Mouse (Mus musculus) embryo, embryonic 10.5 days (tissue): ENCODE measurements around the gene Fhad1.
A peak's percentile ranks its signal among the peaks of the same experiment; 100 is the strongest.

Experiments used
- DNase-seq: peaks from one replicate; pipeline ENCODE4 v3.0.0-alpha.2; 2015; ENCODE audit warnings: low spot score

Fhad1 gene

DNA sequence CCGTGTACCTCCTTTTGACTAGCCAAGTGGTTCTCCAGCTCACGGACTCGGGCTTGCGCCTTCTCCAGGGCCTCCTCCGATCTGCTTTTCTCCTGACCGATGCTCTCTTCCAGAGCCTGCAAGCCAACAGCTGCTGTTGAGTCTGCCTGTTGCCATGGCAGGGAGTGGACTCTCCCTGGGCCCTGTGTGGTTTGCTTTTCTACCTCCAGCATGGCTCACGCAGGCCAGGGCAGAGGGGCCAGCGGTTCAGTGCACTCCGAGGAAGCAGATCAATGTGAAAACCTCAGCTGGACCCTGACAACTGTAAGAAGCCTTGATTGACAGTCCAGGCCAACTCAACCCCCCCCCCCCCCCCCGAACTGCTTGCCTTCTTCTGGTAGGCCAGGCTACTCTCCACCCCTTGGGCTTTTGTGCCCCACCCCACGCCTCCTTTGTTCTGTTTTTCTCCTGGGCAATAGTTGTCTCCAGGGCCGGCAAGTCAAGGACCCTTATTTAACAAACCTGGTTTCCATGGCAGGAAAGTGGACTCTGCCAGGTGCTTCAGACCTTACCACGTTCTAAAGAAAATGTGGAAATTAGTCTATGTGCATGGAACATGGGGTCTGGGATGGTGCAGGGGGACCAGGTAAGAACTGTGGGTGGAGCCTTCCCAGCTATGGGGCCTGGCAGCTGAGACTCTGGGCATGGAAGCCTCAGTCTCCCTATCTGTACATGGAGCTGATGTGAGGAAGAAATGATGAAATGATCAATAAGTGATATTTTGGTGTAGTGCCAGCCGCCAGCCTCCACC lies 81.9 kb downstream of the Fhad1 start:
- peak; percentile 47 for DNase-seq

DNA sequence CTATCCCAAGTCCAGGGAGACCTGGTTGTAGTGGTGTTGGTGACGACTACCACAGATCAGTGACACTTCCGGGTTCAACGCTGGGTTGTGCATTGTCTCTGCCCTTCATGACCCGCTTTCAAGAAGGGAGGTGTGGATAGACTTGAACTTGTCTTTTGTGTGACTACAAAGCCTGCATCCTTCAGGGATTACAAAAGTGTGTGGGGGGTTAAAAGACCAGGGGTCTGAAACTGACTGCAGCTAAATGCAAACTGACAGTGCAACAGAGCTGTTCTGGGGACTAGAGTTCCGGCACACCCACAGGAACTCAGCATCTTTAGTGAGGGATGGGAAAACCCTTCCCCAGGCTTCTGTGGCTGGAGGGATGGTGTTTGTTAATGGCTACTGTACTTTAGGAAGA lies 83.4 kb downstream of the Fhad1 start:
- no peak for DNase-seq

DNA sequence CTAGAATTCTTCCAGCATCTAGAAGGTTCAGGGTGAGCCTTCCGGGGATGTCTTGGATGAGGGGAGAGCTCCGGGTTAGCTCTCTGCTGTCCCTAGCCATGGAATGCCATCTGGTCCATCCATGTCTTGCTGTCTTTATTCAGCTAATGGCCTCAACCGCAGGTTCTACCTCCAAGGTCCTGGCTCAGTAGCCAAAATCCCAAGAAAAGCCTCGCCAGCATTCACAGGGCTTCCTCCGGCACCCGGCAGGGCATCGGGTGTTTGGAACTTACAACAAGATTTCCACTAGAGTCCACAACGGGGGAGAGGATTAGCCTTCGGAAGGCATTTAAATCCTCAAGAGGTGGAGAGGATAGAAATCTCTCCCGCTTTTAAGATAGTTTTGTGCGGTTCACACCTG lies 84.9 kb downstream of the Fhad1 start:
- no peak for DNase-seq

DNA sequence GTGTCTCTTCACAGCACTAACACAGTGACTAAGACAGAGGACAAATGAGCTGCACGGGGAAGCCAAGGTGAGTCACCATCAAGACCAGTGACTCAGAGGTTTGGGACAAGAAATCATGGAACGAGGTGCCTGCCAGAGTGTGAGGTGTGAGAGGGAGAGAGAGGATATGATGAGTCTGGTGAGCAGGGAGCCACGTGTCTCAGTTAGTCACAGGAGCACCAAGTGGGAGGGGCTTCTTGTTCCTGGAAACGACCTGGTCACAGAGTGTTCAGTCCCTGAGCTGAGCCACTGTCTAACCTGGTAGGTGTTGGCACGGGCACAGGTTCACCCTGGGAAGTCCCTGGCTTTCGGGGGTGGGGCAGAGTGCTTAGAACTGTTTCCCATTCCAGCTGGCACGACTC lies 86.0 kb downstream of the Fhad1 start:
- no peak for DNase-seq

DNA sequence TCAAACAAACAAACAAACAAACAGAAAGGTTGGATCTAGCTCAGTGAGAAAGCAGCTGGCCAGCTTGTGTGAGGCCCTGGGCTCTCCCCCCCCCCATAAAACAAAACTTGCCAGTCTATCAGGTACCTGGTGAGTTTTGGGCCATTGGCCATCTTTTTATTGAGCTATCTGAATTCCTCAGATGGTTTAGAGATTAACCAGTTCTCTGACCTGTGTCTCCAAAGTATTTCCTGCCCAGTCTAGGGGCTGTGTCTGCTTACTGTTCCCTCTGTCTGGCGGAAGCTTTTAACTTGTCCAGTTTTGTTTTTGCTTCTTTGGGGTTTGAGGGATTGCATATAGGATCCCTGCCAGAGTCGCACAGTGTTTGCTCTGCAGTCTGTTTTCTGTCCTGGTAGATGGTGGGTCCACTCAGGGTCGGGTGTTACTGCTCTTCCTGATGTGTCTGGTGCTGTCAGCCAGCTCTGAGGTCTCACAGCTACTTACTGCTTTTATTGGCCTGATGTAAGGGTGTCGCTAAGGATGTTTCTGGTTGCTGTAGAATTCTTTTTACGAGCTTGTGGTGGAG lies 89.0 kb downstream of the Fhad1 start:
- peak; percentile 21 for DNase-seq

DNA sequence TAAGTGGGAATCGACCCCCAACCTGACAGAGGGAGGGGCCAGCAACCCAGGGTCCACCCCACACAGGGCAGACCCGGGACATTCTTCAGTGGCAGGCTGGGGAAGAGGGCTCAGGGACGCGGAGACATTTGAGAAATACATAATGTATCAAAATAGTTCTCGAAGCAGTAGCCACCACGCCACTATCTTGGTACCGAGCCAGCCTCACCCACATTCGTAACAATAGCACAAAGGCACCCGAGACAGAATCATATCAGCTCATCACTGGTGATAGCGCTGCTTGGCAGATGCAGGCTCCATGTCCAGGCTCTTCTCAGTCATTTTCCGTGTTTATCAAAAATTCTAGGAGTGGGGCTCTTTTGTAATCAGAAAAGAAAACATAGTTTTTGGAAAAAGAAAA lies 90.9 kb downstream of the Fhad1 start:
- no peak for DNase-seq

DNA sequence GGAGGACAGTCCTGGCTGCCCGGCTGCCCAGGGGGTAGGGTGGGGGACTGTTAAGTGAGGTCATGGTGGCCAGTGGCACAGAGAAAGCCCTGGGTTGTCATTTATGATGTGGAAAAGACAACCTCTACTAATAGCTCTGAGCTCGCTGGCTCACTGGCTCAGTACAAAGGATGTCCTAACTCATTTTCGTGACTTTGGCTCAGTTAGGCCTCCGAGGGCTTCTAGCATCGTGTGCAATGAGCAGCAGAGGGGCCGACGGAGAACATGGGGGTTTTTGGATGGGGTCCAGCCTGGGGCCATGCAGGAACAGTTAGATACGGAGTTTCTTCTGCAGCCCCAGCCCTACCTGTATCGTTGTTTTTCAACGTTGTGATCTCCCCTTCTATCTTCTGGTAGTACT lies 94.5 kb downstream of the Fhad1 start:
- no peak for DNase-seq

DNA sequence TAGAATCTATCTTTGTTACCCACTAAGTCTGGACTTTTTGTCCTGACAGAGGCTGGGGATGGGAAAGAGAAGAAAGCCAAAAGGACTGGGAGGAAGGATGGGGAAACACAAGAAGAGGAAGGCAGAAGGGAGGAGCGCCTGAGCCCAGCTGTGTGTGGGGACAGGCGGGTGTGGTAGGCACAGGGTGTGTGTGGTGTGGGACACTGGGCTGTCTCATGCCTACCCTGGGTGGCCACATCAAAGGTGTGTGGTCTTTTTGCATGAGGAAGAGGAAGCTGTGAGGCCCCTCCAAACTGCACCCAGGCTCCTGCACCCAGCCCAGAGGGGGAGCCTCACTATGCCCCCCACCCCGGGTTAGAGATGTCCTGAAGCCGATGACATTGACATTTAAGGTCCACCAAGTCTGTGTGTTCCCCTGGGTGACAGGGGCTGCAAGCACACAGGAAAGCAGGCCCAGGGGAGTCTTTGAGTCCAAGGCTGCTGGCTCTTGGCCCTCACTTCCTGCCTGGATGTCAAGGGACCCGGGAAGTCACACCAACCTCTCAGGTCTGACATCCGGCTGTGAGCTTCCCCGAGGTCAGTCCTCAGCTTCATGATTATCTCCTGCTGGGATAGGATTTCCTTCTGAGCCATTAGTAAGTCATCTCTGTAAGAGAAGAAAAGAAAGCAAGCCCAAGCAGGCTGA lies 97.0 kb downstream of the Fhad1 start:
- no peak for DNase-seq

DNA sequence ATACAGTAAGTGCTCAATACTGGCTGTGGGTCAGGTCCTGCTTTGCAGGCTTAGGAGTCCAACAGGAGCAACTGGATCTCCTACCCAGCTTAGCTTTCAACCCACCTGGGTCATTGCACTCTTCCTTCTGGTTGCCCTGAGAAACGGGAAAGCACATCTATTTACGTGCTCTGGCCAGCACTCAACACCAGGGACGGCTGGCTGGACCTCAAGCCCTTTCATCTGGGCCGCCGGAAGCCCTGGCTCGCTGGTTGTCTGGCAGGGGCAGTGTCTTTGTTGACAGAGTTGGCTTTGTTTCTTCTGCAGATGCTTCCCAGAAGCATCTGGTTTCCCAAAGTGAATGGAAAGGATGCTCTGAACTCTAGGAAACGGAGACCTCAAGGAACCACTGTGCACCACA lies 100.8 kb downstream of the Fhad1 start:
- DNase-seq: peak; percentile 52

DNA sequence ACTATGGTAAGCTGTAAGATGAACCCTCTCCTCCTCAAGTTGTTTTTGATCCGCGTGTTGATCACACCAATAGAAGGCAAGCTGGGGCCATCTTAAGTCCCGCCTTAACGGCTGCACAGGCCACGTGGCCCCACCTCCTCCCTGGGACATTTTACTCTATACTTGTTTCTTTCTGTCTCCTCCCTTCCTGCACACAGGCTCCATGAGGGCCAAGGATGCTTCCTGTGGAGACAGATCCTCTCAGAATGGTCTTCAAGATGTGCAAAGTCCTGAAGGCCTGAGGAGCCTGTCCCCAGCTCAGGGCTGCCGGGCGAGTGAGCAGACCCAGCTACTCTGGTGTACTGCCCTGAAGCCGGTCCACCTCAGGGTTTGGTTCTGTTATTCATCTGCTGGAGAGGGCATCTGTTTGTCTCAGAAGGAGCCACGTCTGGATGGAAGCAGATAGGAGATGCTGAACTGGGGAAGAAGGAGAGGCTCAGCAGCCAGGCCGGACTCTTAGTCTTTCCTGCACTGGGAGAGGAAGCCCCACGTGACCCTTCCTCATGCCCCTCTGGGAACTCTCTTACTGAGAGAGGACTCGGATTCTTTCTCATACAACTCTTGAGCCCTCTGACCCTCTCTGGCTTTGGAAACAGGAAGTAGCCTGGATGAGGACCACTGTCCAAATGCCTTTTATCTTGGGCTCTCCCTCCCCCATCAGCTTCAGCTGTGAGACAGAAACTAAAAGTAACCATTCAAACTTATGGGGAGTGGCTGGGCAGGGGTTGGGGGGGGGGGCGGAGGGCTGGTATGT lies 101.5 kb downstream of the Fhad1 start:
- peak; percentile 59 for DNase-seq

DNA sequence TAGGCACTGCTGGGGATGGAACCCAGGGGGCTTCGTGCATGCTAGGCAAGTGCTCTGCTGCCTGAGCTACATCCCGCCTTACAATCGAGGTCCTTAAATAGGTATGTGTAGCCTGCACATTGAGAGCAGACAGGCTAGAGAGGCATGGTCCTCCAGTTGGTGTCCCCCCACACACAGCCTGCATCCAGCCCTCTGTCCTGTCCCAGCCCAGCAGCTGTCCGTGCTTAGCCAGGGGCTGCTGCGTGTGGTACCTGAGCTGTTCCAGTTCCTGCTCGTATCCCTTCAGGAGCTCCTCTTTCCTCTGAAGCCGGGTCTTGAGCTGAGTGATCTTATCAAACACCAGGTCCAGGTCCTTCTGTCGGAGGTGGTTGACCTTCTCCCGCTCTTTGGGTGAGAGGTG lies 110.2 kb downstream of the Fhad1 start:
- no peak for DNase-seq

DNA sequence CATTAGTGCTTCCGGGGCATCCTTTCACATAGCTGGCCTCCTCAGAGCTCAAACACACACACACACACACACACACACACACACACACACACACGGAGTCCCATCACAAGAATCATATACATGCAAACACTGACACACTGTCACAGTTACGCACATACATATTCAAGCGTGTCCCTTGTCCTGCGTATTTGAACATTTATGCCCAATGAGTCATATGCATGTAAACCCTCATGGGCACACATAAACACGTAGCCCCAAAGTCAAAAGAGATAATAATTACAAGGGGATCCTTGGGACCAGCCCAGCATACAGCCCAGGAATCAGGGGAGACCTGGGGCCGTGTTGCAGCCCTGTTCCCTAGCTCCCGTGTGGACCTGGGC lies 112.4 kb downstream of the Fhad1 start:
- no peak for DNase-seq

DNA sequence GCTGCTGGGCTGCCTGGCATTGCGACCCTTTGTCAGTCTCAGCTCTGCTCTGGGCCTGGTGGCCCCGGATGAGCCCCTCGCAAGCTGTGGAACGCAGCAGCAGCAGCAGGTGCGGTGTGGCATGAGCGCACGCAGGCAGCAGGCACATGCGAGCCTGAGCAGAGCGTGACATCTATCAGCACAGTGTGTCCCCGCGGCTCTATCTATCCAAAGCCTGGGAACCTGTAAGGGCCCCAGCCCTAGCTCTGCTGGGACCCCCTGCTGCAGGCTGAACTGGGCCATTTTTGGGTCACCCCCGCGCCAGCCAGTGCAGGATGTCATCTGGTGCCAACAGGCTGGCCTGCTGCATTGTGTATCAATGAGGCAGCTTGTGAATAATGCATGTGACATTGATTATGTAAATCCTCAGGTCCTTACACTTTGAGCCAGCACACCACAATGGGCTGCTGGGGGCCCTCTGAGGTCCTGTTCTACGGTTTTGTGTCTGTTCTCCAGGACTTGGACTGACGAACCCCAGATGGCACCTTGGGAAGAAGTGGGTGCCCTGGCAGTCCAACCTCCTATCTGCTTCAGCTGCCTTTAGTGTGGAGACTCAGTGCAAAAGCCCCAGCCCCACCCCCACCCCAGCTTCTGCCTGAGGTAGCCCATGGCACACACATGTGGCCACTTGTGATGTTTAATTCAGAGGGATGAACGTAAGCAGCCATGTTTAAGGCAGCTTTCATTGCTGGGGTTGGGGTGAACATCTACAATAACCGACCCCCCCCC lies 113.0 kb downstream of the Fhad1 start:
- peak; percentile 47 for DNase-seq

DNA sequence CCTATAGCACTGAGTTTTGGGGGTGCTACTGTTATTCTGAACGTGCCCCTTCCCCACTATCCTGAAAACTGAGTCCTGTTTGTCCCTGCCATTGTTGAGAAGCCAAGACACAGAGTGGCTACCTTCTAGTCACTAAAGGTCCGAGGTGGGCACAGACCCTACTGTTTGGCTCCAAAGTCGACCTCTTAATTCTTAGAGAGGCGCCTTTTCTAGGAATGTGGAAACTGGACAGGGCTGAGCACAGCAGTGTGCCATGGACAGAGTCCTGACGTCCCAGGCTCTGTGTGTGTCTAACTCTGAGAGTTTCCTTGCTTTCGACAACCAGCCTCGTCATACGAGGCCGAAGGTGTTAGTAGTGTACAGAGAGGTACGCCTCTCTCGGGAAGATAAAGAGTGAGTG lies 114.5 kb downstream of the Fhad1 start:
- no peak for DNase-seq

DNA sequence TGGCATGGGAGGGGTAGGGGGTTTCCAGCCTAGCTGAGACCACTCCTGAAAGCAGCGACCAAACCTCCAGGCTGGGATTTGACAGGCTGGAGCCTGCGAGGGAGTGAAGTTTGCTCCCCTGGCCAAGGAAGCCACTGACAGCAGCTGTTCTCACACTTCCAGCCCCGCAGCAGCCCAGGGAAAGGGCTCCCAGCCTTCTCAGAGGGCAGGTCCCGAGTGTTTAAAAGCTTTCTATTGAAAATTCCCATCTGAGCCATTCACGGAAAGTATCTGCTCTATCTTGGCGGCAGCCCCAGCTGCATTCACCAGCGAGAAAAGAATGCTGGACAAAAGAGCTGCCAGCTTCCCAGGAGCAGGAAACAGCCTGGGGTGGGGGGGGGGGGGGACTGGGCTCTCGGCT lies 114.9 kb downstream of the Fhad1 start:
- DNase-seq: peak; percentile 64

DNA sequence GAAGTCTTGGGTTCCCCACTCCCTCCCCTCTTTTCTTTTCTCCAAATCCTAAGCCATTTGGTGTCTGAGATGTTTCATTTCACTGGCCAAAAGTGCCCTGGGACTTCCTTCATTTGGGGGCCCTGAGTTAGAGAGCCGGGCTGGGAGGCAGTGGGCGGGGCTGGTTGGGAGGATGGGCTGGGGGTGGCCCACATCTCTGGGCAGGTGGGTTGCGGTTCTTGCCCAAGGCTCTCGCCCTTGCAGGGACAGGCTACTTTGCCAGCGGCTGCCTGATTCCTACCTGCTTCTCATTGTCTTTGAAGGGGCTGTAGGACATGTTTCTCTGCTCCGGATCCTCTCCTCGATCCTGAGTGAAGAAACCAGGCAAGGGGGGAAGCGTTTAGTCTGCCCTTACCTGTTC lies 116.0 kb downstream of the Fhad1 start:
- no peak for DNase-seq

DNA sequence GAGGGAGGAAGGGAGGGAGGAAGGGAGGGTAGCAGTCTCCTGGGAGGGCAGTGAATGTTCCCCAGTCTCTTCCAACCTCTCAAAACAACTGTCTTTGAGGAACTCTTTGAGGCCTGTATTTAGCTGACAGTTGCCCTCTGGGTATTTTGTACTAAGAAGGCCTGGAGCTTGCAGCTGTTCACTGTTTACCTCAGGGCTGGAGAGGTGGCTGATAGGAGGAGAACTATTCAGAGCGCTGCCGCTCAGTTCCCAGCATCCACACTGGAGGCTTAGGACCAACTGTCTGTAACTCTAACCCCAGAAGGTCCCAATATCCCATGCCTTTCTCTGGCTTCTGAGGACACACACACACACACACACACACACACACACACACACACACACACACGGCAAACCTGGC lies 117.0 kb downstream of the Fhad1 start:
- DNase-seq: no peak

DNA sequence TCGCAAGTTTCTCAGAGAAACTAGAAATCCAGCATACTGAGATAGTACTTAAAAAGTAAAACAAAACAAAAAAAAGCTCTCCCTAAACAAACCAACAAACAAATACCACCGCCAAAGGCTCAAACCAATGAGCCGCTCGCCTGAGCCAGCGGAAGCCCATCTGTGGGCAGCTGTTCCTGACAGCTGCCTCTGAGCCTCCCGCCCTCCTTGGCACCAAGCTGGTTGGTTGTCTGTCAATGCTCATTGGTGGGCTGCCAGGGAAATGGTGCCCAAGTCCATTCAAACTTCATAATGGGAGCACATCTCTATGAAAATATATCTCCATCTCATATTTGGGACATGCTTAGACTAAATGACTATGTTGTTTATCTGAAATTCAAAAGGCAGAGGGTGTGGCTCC lies 117.7 kb downstream of the Fhad1 start:
- DNase-seq: no peak

DNA sequence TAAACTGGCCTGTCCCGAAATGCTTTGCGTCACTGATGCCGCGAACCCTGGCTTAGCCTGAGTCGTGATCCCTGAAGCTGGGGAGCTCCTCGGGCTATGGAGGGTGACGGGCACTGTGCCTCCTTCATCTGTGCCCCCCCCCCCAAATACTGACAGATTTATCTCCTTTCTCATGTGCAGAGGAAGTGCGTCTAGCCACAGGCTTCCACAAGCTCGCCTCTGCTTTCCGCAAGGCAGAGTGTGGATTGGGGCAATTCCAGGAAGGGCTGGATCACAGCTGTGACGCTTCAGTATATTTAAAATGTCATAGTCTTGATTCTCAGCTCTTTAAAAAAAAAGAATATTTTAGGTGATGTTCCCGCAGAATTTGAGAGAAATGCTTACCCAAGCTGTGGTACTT lies 119.1 kb downstream of the Fhad1 start:
- DNase-seq: no peak

DNA sequence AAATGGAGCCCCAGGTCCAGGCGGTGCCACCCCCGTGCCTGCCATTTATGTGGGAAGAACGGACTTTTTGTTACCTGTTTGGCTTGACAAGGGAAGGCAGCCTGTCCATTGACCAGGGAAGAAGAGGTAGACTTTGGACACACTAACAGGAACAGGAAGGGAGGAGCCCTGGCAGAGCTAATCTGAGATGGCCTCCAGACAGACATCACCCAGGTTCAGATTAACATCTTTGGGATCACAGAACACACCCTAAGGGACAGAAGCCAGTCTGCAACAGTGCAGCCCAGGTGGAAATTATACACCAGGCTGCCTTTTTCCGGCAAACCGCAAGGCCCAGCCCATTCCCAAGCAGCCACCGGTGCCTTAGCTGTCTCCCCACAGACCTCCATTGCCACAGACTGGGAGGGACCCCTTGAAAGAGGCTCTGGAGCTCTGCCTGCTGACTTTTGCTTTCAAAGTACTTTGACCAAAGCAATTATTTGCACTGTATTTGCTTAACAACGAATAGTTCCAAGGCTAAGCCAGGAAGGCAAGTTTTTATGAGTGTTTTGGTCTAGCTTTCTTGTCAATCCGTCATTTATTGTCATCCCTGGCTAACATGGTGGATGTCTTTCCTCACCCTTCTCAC lies 121.6 kb downstream of the Fhad1 start:
- no peak for DNase-seq

DNA sequence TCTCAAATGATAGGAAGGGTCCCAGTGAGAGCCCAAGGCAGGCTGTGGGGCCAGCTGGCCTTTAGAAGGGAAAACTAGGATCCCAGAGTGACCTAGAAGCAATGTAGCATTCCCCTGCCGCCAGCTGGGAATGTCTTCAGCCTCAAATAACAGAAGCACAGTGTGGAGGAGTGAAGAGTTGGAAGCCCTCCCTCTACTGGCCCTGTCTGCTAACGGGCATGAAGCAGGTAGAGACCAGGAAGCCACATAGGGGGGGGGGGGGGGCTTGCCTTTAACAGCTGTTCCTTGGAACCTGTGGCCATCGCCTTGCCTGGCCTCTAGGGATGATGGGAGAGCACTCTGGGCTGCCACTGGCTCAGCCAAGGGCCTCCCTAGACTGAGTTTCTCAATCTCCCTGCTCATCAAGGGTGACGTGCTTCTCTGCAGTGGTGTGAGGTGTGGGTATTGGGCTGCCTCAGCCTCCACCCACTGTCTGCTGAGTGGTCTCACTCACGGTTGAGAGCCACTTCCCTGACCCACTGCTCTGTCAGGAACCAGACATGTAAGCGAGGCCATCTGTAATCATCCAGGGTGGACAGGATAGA lies 128.4 kb downstream of the Fhad1 start:
- peak; percentile 31 for DNase-seq
